Mouse (Mus musculus): ENCODE measurements around the gene Sfrp4.

- TF ChIP-seq CTCF (IDR thresholded peaks at IDR 0.05; ENCODE audit: control insufficient read depth, insufficient read depth, low read length), result no peak
- TF ChIP-seq POLR2A (IDR thresholded peaks at IDR 0.05; ENCODE audit: borderline replicate concordance, control insufficient read depth, low read depth, low read length), result no peak
These were observed 45.6 kb downstream of the Sfrp4 start for GRCm38 (mm10) chr13:19668355-19669140.
